Mouse (Mus musculus) megakaryocyte progenitor cell, adult 5-6 weeks (primary cell): Measurements from ENCODE around the gene Fkrp. TPM values are rescaled to one million over a fixed set of nuclear protein-coding genes. Genes with fewer than 3 reads are reported as not detected.

Source experiments
- ATAC-seq: replicated peaks from 2 replicates; pipeline ENCODE4 v1.8.0; 2016; ENCODE audit warnings: mild to moderate bottlenecking, moderate TSS enrichment, inconsistent platforms; ENCODE audit not compliant: poor library complexity
- total RNA-seq, 2 experiments: library from RNA; stranded (forward) in 1 of 2; stranded (reverse) in 1 of 2; fragments of 157-497, 149-512 nt in 1 of 2; fragments of 200-1000 nt in 1 of 2; gene quantifications; 2 replicates each; pipeline versions ENCODE4 v1.2.3 to v1.2.4; 2015 to 2017

The Fkrp gene
- total RNA-seq, 2 experiments from 2014 or later = 9.8 to 11.5 TPM

DNA sequence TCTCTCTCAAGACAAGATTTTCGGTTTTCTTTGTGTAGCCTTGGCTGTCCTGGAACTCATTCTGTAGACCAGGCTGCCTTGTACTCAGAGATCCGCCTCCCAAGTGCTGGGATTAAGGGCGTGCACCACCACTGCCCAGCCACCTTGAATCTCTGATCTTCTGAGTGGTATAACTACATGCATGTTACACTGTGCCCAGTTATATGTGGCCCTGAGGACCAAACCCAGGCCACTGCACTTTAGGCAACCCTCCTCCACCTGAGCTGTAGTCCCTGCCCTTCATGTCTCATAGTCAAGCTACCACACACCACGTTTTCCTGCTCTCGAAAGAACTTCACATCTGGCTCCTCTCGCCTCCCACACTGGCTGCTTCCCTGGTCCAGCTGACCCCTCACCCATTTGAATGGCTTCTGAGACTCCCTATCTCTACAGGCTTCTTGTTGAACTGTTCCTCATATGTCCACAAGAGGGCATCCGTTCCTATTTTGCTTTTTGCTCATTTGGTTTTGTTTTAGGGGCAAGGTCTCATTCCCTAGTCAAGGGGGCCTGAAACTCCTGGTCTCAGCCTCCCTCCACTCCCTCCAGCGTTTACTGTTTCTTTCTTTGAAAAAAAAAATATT lies 12.0 kb downstream of the Fkrp start:
- ATAC-seq = peak; percentile 80

- ATAC-seq = no peak
Measured at GRCm38 (mm10) chr7:16794886-16795285, 21.6 kb downstream of the Fkrp start.

DNA sequence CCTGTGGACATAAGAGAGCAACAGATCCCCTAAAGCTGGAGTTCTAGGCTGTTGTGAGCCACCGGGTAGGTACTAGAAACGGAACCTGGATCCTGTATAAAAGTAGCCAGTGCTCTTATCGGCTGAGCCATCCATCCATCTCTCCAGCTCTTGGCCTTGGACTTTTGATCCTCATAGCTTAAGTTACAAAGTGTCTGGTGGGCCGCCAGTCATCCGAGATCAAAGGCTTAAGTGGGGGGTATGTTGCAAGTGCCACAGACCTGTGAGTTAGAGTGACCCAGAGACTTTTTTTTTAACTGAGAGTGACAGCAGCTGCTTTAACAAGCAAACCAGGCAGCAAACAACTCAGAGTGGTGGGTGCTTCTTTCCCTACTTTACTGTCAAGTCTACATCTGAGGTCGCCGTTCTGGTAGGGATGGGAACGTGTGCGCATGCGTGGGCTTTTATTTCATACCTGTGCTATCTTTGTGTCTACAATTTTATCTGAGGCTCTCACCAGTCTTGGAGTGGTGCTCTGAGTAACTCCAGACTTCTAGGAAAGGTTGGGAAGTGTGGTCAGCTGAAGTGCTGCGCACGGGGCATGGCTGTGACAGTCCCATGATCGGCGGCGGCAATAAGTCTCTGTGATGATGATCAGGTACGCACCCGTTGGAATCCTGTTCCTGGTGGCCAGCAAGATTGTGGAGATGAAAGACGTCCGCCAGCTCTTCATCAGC lies 23.4 kb downstream of the Fkrp start:
- no peak for ATAC-seq

DNA sequence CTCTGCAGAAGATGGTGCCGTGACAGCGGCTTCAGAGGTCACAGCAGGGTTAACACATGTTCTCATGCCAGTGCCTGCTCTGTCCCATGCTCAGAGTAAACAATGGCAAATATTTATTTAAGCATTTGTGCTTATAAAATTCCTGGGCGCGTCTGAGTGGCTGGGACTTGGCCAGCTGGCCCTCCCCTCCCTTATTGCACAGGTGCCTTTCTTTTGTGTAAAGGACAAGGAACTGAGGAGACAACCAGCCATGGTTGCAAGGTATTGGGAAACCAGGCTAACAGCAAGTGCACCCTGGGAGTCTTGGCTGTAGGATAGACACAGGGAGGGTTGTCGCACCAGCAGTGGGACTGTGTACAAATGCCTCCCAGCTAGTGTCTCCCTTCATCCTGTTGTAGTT lies 24.2 kb downstream of the Fkrp start:
- no peak for ATAC-seq

GRCm38 (mm10) chr7:16785541-16786083 lies 30.9 kb downstream of the Fkrp start:
- no peak for ATAC-seq

DNA sequence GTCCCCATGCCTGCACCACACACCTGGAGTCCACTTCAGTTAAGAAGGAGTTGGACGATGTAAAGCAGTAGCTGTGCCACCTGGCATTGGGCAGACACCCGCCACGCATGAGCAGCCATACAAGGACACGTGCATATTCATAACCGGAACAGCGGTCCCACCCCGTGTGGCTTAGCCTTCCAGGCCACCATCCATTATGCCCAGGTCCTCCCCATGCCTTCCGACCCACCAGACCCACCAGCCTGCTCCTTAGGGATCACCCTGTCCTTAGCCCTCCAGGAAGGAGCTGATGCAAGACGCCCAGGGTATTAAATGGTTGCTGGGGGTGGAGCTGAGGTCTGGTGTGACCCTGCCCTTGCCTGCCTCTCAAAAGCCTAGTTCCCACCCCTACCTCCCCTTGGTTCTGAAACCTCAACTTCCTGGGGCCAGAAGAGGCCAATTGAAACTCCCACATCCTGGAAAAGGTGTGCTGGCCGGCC lies 32.0 kb downstream of the Fkrp start:
- no peak for ATAC-seq

DNA sequence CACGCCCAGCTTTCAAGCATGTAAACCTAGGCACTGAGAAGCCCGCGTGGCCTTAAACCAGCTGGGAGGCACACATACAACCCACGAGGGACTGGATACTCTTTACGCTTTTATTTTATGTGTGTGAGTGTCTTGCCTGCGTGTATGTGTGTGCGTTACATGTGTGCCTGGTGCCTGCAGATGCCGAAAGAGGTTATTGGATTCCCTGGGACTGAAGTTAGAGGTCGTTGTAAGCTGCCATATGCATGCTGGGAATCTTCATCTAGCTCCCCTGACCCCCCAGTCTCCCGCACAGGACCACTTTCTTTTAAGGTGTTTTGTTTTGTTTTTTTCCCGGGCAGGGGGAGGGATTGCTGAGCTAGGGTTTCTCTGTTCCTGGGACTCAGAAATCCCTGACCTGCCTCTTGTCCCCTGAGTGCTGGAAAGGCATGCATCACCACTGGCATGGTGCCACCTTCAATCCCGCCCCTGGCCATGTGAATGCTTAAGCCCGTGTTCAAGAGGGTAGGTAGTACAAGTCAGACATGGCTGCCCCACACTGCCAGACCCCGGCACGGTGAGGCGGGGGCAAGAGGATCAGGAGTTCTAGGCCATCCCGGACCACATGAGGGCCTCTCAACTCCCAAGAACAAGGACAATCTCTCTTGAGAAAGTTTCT lies 32.6 kb downstream of the Fkrp start:
- ATAC-seq = no peak

DNA sequence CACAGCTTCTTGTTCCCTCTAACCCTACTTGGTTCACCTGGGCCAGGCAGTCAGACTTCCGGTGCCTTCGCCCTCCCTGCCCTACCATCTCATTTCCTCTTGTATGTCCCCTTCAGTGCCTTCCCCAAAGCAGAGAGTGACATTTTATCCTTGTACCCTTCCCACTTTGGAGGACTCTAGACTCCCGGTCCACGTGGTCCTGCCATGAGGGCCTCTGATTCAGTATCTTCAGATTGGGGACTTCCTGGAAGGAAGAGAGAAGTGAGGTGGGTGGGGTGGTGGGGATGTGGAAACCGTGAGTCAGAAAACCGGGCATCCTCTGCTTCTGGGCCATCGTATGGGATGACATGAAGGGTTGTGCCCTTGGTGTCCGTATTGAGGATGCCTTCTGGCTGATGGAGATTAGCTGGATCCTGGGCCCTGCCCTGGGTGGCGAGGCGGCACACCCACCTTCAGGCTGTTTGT lies 33.3 kb downstream of the Fkrp start:
- ATAC-seq = peak; percentile 47

- ATAC-seq = peak; percentile 2; the same call in 1 of the 2 replicates
Measured at GRCm38 (mm10) chr7:16782555-16783125, 33.9 kb downstream of the Fkrp start.

- peak; percentile 1; the same call in 1 of the 2 replicates for ATAC-seq
Measured at GRCm38 (mm10) chr7:16781816-16782554, 34.5 kb downstream of the Fkrp start.

GRCm38 (mm10) chr7:16781555-16781815 lies 35.0 kb downstream of the Fkrp start:
- ATAC-seq = no peak; the same call in 1 of the 2 replicates

- ATAC-seq = peak; percentile 81
Measured at GRCm38 (mm10) chr7:16780825-16781554, 35.5 kb downstream of the Fkrp start, which contains the start of gene Slc1a5. Gene Slc1a5, plus strand, starts transcription at chr7:16781340.

GRCm38 (mm10) chr7:16780076-16780475 lies 36.5 kb downstream of the Fkrp start:
- no peak for ATAC-seq

- no peak for ATAC-seq
Measured at GRCm38 (mm10) chr7:16775888-16776287, 40.6 kb downstream of the Fkrp start.

GRCm38 (mm10) chr7:16766443-16766842 lies 50.1 kb downstream of the Fkrp start:
- no peak for ATAC-seq

DNA sequence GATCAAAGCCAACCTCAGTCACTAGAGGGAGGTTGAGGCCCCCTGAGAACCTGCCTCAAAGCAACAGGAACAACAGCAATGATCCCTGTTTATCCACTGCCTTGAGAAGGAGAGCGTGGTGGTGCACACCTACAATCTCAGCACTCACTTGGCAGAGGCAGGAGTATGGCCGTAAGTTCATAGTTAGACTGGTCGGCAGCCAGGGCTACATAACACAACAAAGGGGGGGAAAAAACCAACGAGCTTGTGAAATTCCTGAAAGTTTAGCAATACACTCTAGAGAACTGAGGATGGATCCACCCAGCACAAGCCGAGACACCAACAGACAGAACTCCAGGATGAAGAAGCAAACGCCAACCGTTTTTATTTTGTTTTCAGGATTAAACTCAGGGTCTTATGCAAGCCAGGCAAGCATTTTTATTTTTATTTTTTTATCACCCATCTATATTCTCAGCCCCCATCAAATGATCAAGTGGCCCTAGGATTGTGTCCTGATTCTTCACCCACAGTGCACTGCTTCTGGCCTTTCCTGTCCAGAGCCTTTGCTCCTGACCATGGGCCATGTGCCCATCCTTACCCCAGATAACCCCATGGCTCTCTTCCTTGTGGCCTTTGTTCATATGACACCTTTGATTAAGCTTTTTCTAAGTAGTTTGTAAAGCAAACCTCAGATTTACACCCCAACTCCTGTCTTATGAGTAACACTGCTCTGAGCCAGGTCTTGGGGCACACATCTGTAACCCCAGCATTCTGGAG lies 52.9 kb downstream of the Fkrp start:
- no peak for ATAC-seq

- no peak for ATAC-seq
Measured at GRCm38 (mm10) chr7:16761630-16762029, 54.9 kb downstream of the Fkrp start.

GRCm38 (mm10) chr7:16761005-16761481 lies 55.5 kb downstream of the Fkrp start:
- no peak for ATAC-seq

DNA sequence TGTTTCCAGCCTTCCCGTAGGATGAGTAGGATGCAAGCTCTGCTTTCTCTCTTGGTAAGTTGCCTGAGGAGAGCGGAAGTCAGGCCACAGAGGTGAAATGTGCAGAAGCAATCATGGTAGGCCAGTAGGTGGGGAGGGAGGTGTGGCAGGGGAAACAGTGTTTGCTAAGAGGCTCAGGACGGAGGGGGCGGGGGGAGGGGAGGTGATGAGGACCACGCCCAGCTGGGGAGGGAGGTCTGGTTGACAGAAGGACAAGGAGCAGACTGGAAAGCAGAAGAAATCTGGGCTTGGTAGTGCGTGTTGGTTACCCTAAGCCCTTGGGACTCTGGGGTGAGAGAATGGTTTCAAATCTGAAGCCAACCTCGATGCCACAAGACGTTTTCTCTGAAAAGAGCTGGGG lies 56.2 kb downstream of the Fkrp start:
- ATAC-seq = peak; percentile 63
